Mouse (Mus musculus): Measurements from ENCODE around the gene Iqcc.

GRCm38 (mm10) chr4:129633852-129634251 is 15.0 kb upstream of the Iqcc start:
- TF ChIP-seq CTCF (IDR thresholded peaks at IDR 0.05; ENCODE audit: control insufficient read depth, insufficient read depth, low read length) (no peak), POLR2A (IDR thresholded peaks at IDR 0.05; ENCODE audit: borderline replicate concordance, control insufficient read depth, low read depth, low read length) (no peak)
